Mouse (Mus musculus) hindbrain, postnatal 0 days (tissue): ENCODE results near the gene Rapgef5. TPM values are rescaled to one million over a fixed set of nuclear protein-coding genes. Genes with fewer than 3 reads are reported as not detected.
A peak's percentile ranks its signal among the peaks of the same experiment; 100 is the strongest.
"Not testable (repeated sequence)": the region's sequence is repeated elsewhere in the genome, so short reads cannot be mapped to it uniquely, and the experiment has no call there.

Experiments
- ATAC-seq: fragments of 200-750 bp; cut with Nextera tagmentation; 2 replicates; pipeline ENCODE4 v1.8.0; 2017; ENCODE audit warnings: mild to moderate bottlenecking, moderate TSS enrichment, moderate library complexity
- DNase-seq: peaks from one replicate; pipeline ENCODE4 v3.0.0-alpha.2; 2015; ENCODE audit warnings: low spot score
- H3K27ac ChIP-seq: fragments of 300-500 bp; sonication (generic); 2 replicates; pipeline ENCODE4 v1.5.1; 2014; ENCODE audit warnings: mild to moderate bottlenecking
- H3K27me3 ChIP-seq: fragments of 300-500 bp; sonication (generic); 2 replicates; pipeline ENCODE4 v1.6.1; 2014; ENCODE audit warnings: low read length, mixed read lengths; ENCODE audit not compliant: insufficient read depth
- H3K36me3 ChIP-seq: fragments of 300-500 bp; sonication (generic); 2 replicates; pipeline ENCODE4 v1.6.1; 2014; ENCODE audit warnings: low read length, mixed read lengths; ENCODE audit not compliant: insufficient read depth
- H3K4me1 ChIP-seq: fragments of 300-500 bp; sonication (generic); 2 replicates; pipeline ENCODE4 v1.6.1; 2014; ENCODE audit warnings: antibody characterized with exemption, low read length, mixed read lengths; ENCODE audit not compliant: insufficient read depth
- H3K4me2 ChIP-seq: fragments of 300-500 bp; sonication (generic); 2 replicates; pipeline ENCODE4 v1.6.1; 2014; ENCODE audit warnings: low read depth, mild to moderate bottlenecking, low read length, moderate library complexity, mixed read lengths
- H3K4me3 ChIP-seq: fragments of 300-500 bp; sonication (generic); 2 replicates; pipeline ENCODE4 v1.5.1; 2014; ENCODE audit warnings: low read length
- H3K9ac ChIP-seq: fragments of 300-500 bp; sonication (generic); replicated peaks from 2 replicates; pipeline ENCODE4 v1.6.1; 2014; ENCODE audit warnings: mild to moderate bottlenecking, low read length, moderate library complexity, mixed read lengths
- H3K9me3 ChIP-seq: fragments of 300-500 bp; sonication (generic); 2 replicates; pipeline ENCODE4 v1.6.1; 2016; ENCODE audit warnings: low read length, mixed read lengths
- CTCF ChIP-seq: IDR thresholded peaks from 2 replicates; pipeline ENCODE4 v1.5.1; 2016; ENCODE audit warnings: antibody characterized with exemption, control low read depth, low read depth
- WGBS: fragments of 180-500 bp; shearing (Covaris S2); extraction: QIAGEN DNeasy Blood & Tissue Kit; methylation state at CpG from one replicate; pipeline ENCODE4 v1.1.7; 2014; 5-methylcytosine and 5-hydroxymethylcytosine counted together
- polyA plus RNA-seq: library from polyadenylated mRNA; unstranded; fragments of >200 nt; fragmentation: Nextera tagmentation; extraction: Ambion mirVana; gene quantifications from 2 replicates; pipeline ENCODE4 v1.2.1, GENCODE M21; 2015
- total RNA-seq: library from RNA; depleted of rRNA; stranded (reverse); fragments of >200 nt; gene quantifications from 2 replicates; pipeline ENCODE4 v1.2.3, GENCODE M21; 2014

Gene Rapgef5
- total and polyA plus RNA-seq, 2 experiments from 2014 or later: 25.5 to 38.4 TPM

GRCm38 (mm10) chr12:117781360-117781759 lies 265.1 kb downstream of the Rapgef5 start:
- Histone ChIP-seq H3K9me3 (no peaks in the 10 kb centered on the region), H3K4me2 (no peak overlapping the region), H3K4me1 (no peaks in the 10 kb centered on the region), H3K36me3 (no peaks in the 10 kb centered on the region), H3K27me3 (no peaks in the 10 kb centered on the region), H3K4me3 (no peak overlapping the region), H3K9ac (no peak overlapping the region), H3K27ac (no peak overlapping the region)
- WGBS: 46% methylated on average over 2 of the region's 2 CpGs
- DNase-seq: no peak
- ATAC-seq: no peak
- TF ChIP-seq CTCF: no peak

- no peaks in the 10 kb centered on the region for H3K9me3 ChIP-seq
- H3K4me2 ChIP-seq: no peak overlapping the region
- DNase-seq (no peak), ATAC-seq (no peak)
- H3K27ac ChIP-seq: no peak overlapping the region
- no peaks in the 10 kb centered on the region for H3K4me1 ChIP-seq
- 19% methylated on average over 1 of the region's 1 CpGs for WGBS
- no peaks in the 10 kb centered on the region for H3K36me3 ChIP-seq
- H3K9ac ChIP-seq: no peak overlapping the region
- no peaks in the 10 kb centered on the region for H3K27me3 ChIP-seq
- no peak overlapping the region for H3K4me3 ChIP-seq
- no peak for TF ChIP-seq CTCF
Measured at GRCm38 (mm10) chr12:117783426-117783825, 267.1 kb downstream of the Rapgef5 start.

- no peak for ATAC-seq
- no peaks in the 10 kb centered on the region for H3K36me3 ChIP-seq
- no peak overlapping the region for H3K9ac ChIP-seq
- WGBS: 14% methylated on average over 6 of the region's 6 CpGs
- no peak overlapping the region for H3K4me3 ChIP-seq
- H3K4me2 ChIP-seq: no peak overlapping the region
- no peak for DNase-seq
- H3K9me3 ChIP-seq: no peaks in the 10 kb centered on the region
- H3K27ac ChIP-seq: no peak overlapping the region
- no peak for TF ChIP-seq CTCF
- H3K27me3 ChIP-seq: no peaks in the 10 kb centered on the region
- H3K4me1 ChIP-seq: no peaks in the 10 kb centered on the region
Measured at GRCm38 (mm10) chr12:117786621-117787020, 270.3 kb downstream of the Rapgef5 start.

GRCm38 (mm10) chr12:117788513-117789011 lies 272.3 kb downstream of the Rapgef5 start:
- Histone ChIP-seq H3K4me3 (0 out of 2 replicates have a peak overlapping the region, but pooled peaks have one; percentile 10), H3K27me3 (no peaks in the 10 kb centered on the region), H3K4me2 (peak overlapping the region; percentile 49), H3K4me1 (no peaks in the 10 kb centered on the region), H3K9me3 (no peaks in the 10 kb centered on the region), H3K9ac (no peak overlapping the region), H3K27ac (no peak overlapping the region), H3K36me3 (no peaks in the 10 kb centered on the region)
- DNase-seq (no peak), ATAC-seq (no peak)
- WGBS: 13% methylated on average over 24 of the region's 24 CpGs
- no peak for TF ChIP-seq CTCF

- Histone ChIP-seq H3K4me1 (no peaks in the 10 kb centered on the region), H3K9ac (no peak overlapping the region), H3K4me3 (no peak overlapping the region), H3K27me3 (no peaks in the 10 kb centered on the region), H3K27ac (no peak overlapping the region), H3K36me3 (no peaks in the 10 kb centered on the region), H3K4me2 (no peak overlapping the region), H3K9me3 (no peaks in the 10 kb centered on the region)
- no peak for ATAC-seq
- no peak for TF ChIP-seq CTCF
- no peak for DNase-seq
- WGBS: 28% methylated on average over 7 of the region's 7 CpGs
Measured at GRCm38 (mm10) chr12:117789017-117789416, 272.7 kb downstream of the Rapgef5 start.

- Histone ChIP-seq H3K27ac (no peak overlapping the region), H3K4me1 (peaks cover 6% of the 10 kb centered on the region; the same call in 1 of the 2 replicates), H3K9ac (no peak overlapping the region), H3K4me3 (no peak overlapping the region), H3K27me3 (no peaks in the 10 kb centered on the region), H3K9me3 (no peaks in the 10 kb centered on the region), H3K4me2 (no peak overlapping the region), H3K36me3 (no peaks in the 10 kb centered on the region)
- ATAC-seq: peak; percentile 40; the same call in 1 of the 2 replicates
- no peak for TF ChIP-seq CTCF
- 37% methylated on average over 4 of the region's 4 CpGs for WGBS
- peak; percentile 42 for DNase-seq
Measured at GRCm38 (mm10) chr12:117795303-117795702, 279.0 kb downstream of the Rapgef5 start.

- H3K36me3 ChIP-seq, H3K9me3 ChIP-seq, H3K9ac ChIP-seq, H3K27me3 ChIP-seq, H3K4me3 ChIP-seq, H3K27ac ChIP-seq, H3K4me1 ChIP-seq, DNase-seq, H3K4me2 ChIP-seq, ATAC-seq: not testable (repeated sequence)
- WGBS: no CpG with 5 or more reads among the region's 6 CpGs
Measured at GRCm38 (mm10) chr12:117803989-117804388, 287.7 kb downstream of the Rapgef5 start, which contains the start of gene Cdca7l. Gene Cdca7l (plus strand): TSS chr12:117804289.
